ENCODE assay signal across 8 mouse cellular contexts in genomic region chr4:115984111-115984510, GRCm38 (mm10). TPM values are rescaled to one million over a fixed set of nuclear protein-coding genes. Genes with fewer than 3 reads are reported as not detected.
A peak's percentile ranks its signal among the peaks of the same experiment; 100 is the strongest.
DNase-seq lines count a peak whose midpoint lies in the region; ATAC-seq and TF ChIP-seq lines count a peak whose summit lies in the region.

No protein-coding gene starts in this region.

- no peak overlapping the region for H3K27ac ChIP-seq in bone marrow, adult 2 months (ENCODE audit: control insufficient read depth, insufficient read depth, low read depth, low read length, poor library complexity)
- no peak overlapping the region for H3K27ac ChIP-seq in embryonic facial prominence, embryonic 14.5 days (replicated peaks; ENCODE audit: low read depth, low read length)
- H3K27ac ChIP-seq in heart, embryonic 13.5 days (replicated peaks): no peak overlapping the region
- H3K27ac ChIP-seq in kidney, embryonic 16.5 days (ENCODE audit: low read length): no peak overlapping the region
- H3K27ac ChIP-seq in liver, embryonic 11.5 days (ENCODE audit: low read depth, low read length): no peak overlapping the region
- no peak overlapping the region for H3K27ac ChIP-seq in stomach, embryonic 16.5 days (ENCODE audit: low read length)

- TF ChIP-seq CTCF in bone marrow, adult 2 months (IDR thresholded peaks at IDR 0.05; ENCODE audit: control insufficient read depth, insufficient read depth, low read length): peak; percentile 53

- peaks cover 1% of the 10 kb centered on the region; the same call in 1 of the 2 replicates for H3K4me1 ChIP-seq in bone marrow, adult 2 months (ENCODE audit: control insufficient read depth, insufficient read depth, low read length)
- 0 out of 2 replicates have a peak, but pooled peaks cover 3% of the 10 kb centered on the region for H3K4me1 ChIP-seq in embryonic facial prominence, embryonic 14.5 days (ENCODE audit: control insufficient read depth, insufficient read depth, low read length)
- H3K4me1 ChIP-seq in heart, embryonic 13.5 days: peaks cover 23% of the 10 kb centered on the region
- peaks cover 6% of the 10 kb centered on the region for H3K4me1 ChIP-seq in kidney, embryonic 16.5 days (ENCODE audit: insufficient read depth, low read length)
- H3K4me1 ChIP-seq in liver, embryonic 11.5 days (replicated peaks; ENCODE audit: control insufficient read depth, insufficient read depth, low read length): 0 out of 2 replicates have a peak, but pooled peaks cover 2% of the 10 kb centered on the region
- peaks cover 7% of the 10 kb centered on the region for H3K4me1 ChIP-seq in stomach, embryonic 16.5 days (ENCODE audit: control insufficient read depth, insufficient read depth, low read length)

- peak; percentile 88 for DNase-seq in A20 (ENCODE audit: low read depth, low spot score)
- DNase-seq in embryonic facial prominence, embryonic 14.5 days (ENCODE audit: low spot score): peak; percentile 79
- peak; percentile 81 for DNase-seq in liver, embryonic 11.5 days (ENCODE audit: low spot score)
- DNase-seq in naive thymus-derived CD4-positive, alpha-beta T cell, adult 2 months (ENCODE audit: low read depth): peak; percentile 83

- no peak overlapping the region for H3K9ac ChIP-seq in embryonic facial prominence, embryonic 14.5 days (ENCODE audit: low read depth, low read length)
- no peak overlapping the region for H3K9ac ChIP-seq in heart, embryonic 13.5 days
- no peak overlapping the region for H3K9ac ChIP-seq in kidney, embryonic 16.5 days (replicated peaks; ENCODE audit: low read length)
- H3K9ac ChIP-seq in liver, embryonic 11.5 days (ENCODE audit: low read depth, low read length): no peak overlapping the region
- no peak overlapping the region for H3K9ac ChIP-seq in stomach, embryonic 16.5 days (ENCODE audit: low read length)

- H3K27me3 ChIP-seq in embryonic facial prominence, embryonic 14.5 days (replicated peaks; ENCODE audit: control insufficient read depth, insufficient read depth, low read length): peaks cover 38% of the 10 kb centered on the region
- H3K27me3 ChIP-seq in heart, embryonic 13.5 days (replicated peaks): peaks cover 80% of the 10 kb centered on the region
- peaks cover 31% of the 10 kb centered on the region for H3K27me3 ChIP-seq in kidney, embryonic 16.5 days (ENCODE audit: insufficient read depth, low read length)
- H3K27me3 ChIP-seq in liver, embryonic 11.5 days (replicated peaks; ENCODE audit: control insufficient read depth, insufficient read depth, low read length): peaks cover 22% of the 10 kb centered on the region
- peaks cover 25% of the 10 kb centered on the region for H3K27me3 ChIP-seq in stomach, embryonic 16.5 days (ENCODE audit: control insufficient read depth, insufficient read depth, low read length)

- no peaks in the 10 kb centered on the region for H3K9me3 ChIP-seq in embryonic facial prominence, embryonic 14.5 days (ENCODE audit: control insufficient read depth, low read length)
- H3K9me3 ChIP-seq in heart, embryonic 13.5 days: no peaks in the 10 kb centered on the region
- H3K9me3 ChIP-seq in kidney, embryonic 16.5 days (ENCODE audit: low read length): no peaks in the 10 kb centered on the region
- H3K9me3 ChIP-seq in liver, embryonic 11.5 days (ENCODE audit: control insufficient read depth, low read length): no peaks in the 10 kb centered on the region
- no peaks in the 10 kb centered on the region for H3K9me3 ChIP-seq in stomach, embryonic 16.5 days (replicated peaks; ENCODE audit: control insufficient read depth, low read length)

- peak; percentile 64; the same call in 1 of the 2 replicates for ATAC-seq in embryonic facial prominence, embryonic 14.5 days (ENCODE audit: low read depth)
- no peak for ATAC-seq in heart, embryonic 13.5 days (ENCODE audit: extremely low read depth, insufficient number of reproducible peaks, low FRiP score, low TSS enrichment)
- ATAC-seq in kidney, embryonic 16.5 days (ENCODE audit: low FRiP score, low TSS enrichment): peak; percentile 67
- peak; percentile 35; the same call in 1 of the 2 replicates for ATAC-seq in liver, embryonic 11.5 days (replicated peaks; ENCODE audit: low FRiP score)
- ATAC-seq in stomach, embryonic 16.5 days (ENCODE audit: insufficient read depth, low FRiP score): no peak

- no peak for TF ChIP-seq POLR2A in bone marrow, adult 2 months (IDR thresholded peaks at IDR 0.05; ENCODE audit: borderline replicate concordance, control insufficient read depth, low read depth, low read length)

- WGBS in bone marrow, adult 2 months: 10% methylated on average over 13 of the region's 13 CpGs
- 5% methylated on average over 13 of the region's 13 CpGs for WGBS in embryonic facial prominence, embryonic 14.5 days
- 3% methylated on average over 13 of the region's 13 CpGs for WGBS in heart, embryonic 13.5 days
- WGBS in kidney, embryonic 16.5 days: 2% methylated on average over 13 of the region's 13 CpGs
- 2% methylated on average over 13 of the region's 13 CpGs for WGBS in liver, embryonic 11.5 days
- 2% methylated on average over 13 of the region's 13 CpGs for WGBS in stomach, embryonic 16.5 days

- no peak overlapping the region for H3K4me3 ChIP-seq in bone marrow, adult 2 months (replicated peaks; ENCODE audit: control insufficient read depth, low read depth, low read length)
- H3K4me3 ChIP-seq in embryonic facial prominence, embryonic 14.5 days (ENCODE audit: low read depth, low read length): no peak overlapping the region
- no peak overlapping the region for H3K4me3 ChIP-seq in heart, embryonic 13.5 days
- H3K4me3 ChIP-seq in kidney, embryonic 16.5 days (ENCODE audit: low read length): no peak overlapping the region
- H3K4me3 ChIP-seq in liver, embryonic 11.5 days (ENCODE audit: low read depth, low read length): no peak overlapping the region
- H3K4me3 ChIP-seq in stomach, embryonic 16.5 days (replicated peaks; ENCODE audit: low read length): no peak overlapping the region

- no peaks in the 10 kb centered on the region for H3K36me3 ChIP-seq in embryonic facial prominence, embryonic 14.5 days (ENCODE audit: control insufficient read depth, insufficient read depth, low read length)
- H3K36me3 ChIP-seq in heart, embryonic 13.5 days: no peaks in the 10 kb centered on the region
- no peaks in the 10 kb centered on the region for H3K36me3 ChIP-seq in kidney, embryonic 16.5 days (ENCODE audit: insufficient read depth, low read length)
- no peaks in the 10 kb centered on the region for H3K36me3 ChIP-seq in liver, embryonic 11.5 days (ENCODE audit: control insufficient read depth, insufficient read depth, low read length)
- H3K36me3 ChIP-seq in stomach, embryonic 16.5 days (ENCODE audit: control insufficient read depth, insufficient read depth, low read length): no peaks in the 10 kb centered on the region

- H3K4me2 ChIP-seq in embryonic facial prominence, embryonic 14.5 days (ENCODE audit: low read depth, low read length): peak overlapping the region; percentile 10; the same call in 1 of the 2 replicates
- H3K4me2 ChIP-seq in heart, embryonic 13.5 days: peak overlapping the region; percentile 21; the same call in 1 of the 2 replicates
- H3K4me2 ChIP-seq in kidney, embryonic 16.5 days (replicated peaks; ENCODE audit: low read depth, low read length): peak overlapping the region; percentile 42
- H3K4me2 ChIP-seq in liver, embryonic 11.5 days: peak overlapping the region; percentile 11; the same call in 1 of the 2 replicates
- H3K4me2 ChIP-seq in stomach, embryonic 16.5 days (ENCODE audit: low read depth, low read length): peak overlapping the region; percentile 19; the same call in 1 of the 2 replicates

RNA-seq across cellular contexts. Expression of gene Faah, which starts 33.6 kb away (rescaled TPM):
- polyA plus RNA-seq in bone marrow, adult 2 months (2011; ENCODE audit: insufficient read depth, insufficient read length, low replicate concordance, missing spikeins): 1.3 and 5.1 TPM in 2 replicates
- polyA plus RNA-seq in embryonic facial prominence, embryonic 14.5 days (2014; fragmentation: Nextera tagmentation; extraction: Ambion mirVana): 3.8 and 4.5 TPM in 2 replicates
- polyA plus RNA-seq in heart, embryonic 13.5 days (2015; fragmentation: Nextera tagmentation; extraction: Ambion mirVana): 1.9 and 2.1 TPM in 2 replicates
- 13.7 and 15.3 TPM in 2 replicates for polyA plus RNA-seq in kidney, embryonic 16.5 days (2015; fragmentation: Nextera tagmentation; extraction: Ambion mirVana)
- 3.9 and 4.7 TPM in 2 replicates for polyA plus RNA-seq in liver, embryonic 11.5 days (2014; fragmentation: Nextera tagmentation; extraction: Ambion mirVana)
- 14.0 and 15.9 TPM in 2 replicates for polyA plus RNA-seq in stomach, embryonic 16.5 days (2015; fragmentation: Nextera tagmentation; extraction: Ambion mirVana)

RNA-seq across cellular contexts. Expression of gene Dmbx1, which starts 44.4 kb away (rescaled TPM):
- not detected in 2 replicates for polyA plus RNA-seq in bone marrow, adult 2 months (2011; ENCODE audit: insufficient read depth, insufficient read length, low replicate concordance, missing spikeins)
- polyA plus RNA-seq in embryonic facial prominence, embryonic 14.5 days (2014; fragmentation: Nextera tagmentation; extraction: Ambion mirVana): 0.26 and 0.58 TPM in 2 replicates
- 0.05 TPM in 1 of 2 replicates, not detected in the other for polyA plus RNA-seq in heart, embryonic 13.5 days (2015; fragmentation: Nextera tagmentation; extraction: Ambion mirVana)
- not detected in 2 replicates for polyA plus RNA-seq in kidney, embryonic 16.5 days (2015; fragmentation: Nextera tagmentation; extraction: Ambion mirVana)
- polyA plus RNA-seq in liver, embryonic 11.5 days (2014; fragmentation: Nextera tagmentation; extraction: Ambion mirVana): not detected in 2 replicates
- not detected in 2 replicates for polyA plus RNA-seq in stomach, embryonic 16.5 days (2015; fragmentation: Nextera tagmentation; extraction: Ambion mirVana)

Comparison
In these comparisons a context has a peak if more than half of its experiments do, and no peak if none do; other contexts are left out.
1. ATAC-seq: peak in embryonic facial prominence, embryonic 14.5 days (single experiment), kidney, embryonic 16.5 days (single experiment) and liver, embryonic 11.5 days (single experiment); none in heart, embryonic 13.5 days (single experiment) and stomach, embryonic 16.5 days (single experiment).
2. Peak in every context shown above with its lines, with median percentiles within 50 percentile points of each other: DNase-seq and H3K4me2 ChIP-seq.